Mouse (Mus musculus) MEL (cell line): ENCODE data around the gene Gabrb3.

Experiments used
- CTCF ChIP-seq, 3 experiments: IDR thresholded peaks in 2 of 3; conservative IDR thresholded peaks in 1 of 3; 2 replicates each; pipeline ENCODE4 v1.5.1; 2011 to 2012; ENCODE audit warnings: low read length in 3 of 3, low read depth in 2 of 3, mild to moderate bottlenecking in 2 of 3, improper control_type of control experiment in 1 of 3, inconsistent platforms in 1 of 3, mixed read lengths in 1 of 3, moderate library complexity in 1 of 3; ENCODE audit not compliant: control insufficient read depth in 1 of 3, insufficient read depth in 1 of 3, poor library complexity in 1 of 3, severe bottlenecking in 1 of 3
- E2F4 ChIP-seq: IDR thresholded peaks from 2 replicates; pipeline ENCODE4 v1.6.1; 2011; ENCODE audit warnings: low read depth, low read length, improper control_type of control experiment, borderline replicate concordance
- ELF1 ChIP-seq: IDR thresholded peaks from 2 replicates; pipeline ENCODE4 v1.6.1; 2014; ENCODE audit warnings: low read depth, mild to moderate bottlenecking, inconsistent platforms, low read length, improper control_type of control experiment, moderate library complexity
- EP300 ChIP-seq, 2 experiments: IDR thresholded peaks; 2 replicates each; pipeline ENCODE4 v1.6.1; 2011; ENCODE audit warnings: improper control_type of control experiment in 2 of 2, low read length in 2 of 2, low read depth in 1 of 2, mild to moderate bottlenecking in 1 of 2
- KAT2A ChIP-seq: conservative IDR thresholded peaks from 2 replicates; pipeline ENCODE4 v1.6.1; 2012; ENCODE audit warnings: low read depth, low read length, improper control_type of control experiment, inconsistent platforms
- MXI1 ChIP-seq: IDR thresholded peaks from 2 replicates; pipeline ENCODE4 v1.6.1; 2011; ENCODE audit warnings: mild to moderate bottlenecking, low read depth, low read length, improper control_type of control experiment
- NRF1 ChIP-seq: IDR thresholded peaks from 2 replicates; pipeline ENCODE4 v1.6.1; 2014; ENCODE audit warnings: low read depth, mild to moderate bottlenecking, inconsistent platforms, low read length, improper control_type of control experiment, moderate library complexity; ENCODE audit not compliant: poor library complexity, insufficient read depth, severe bottlenecking
- POLR2A ChIP-seq, 2 experiments: IDR thresholded peaks; 2 replicates each; pipeline ENCODE4 v1.6.1; 2011 to 2012; ENCODE audit warnings: low read length in 2 of 2, mild to moderate bottlenecking in 2 of 2, control low read depth in 1 of 2, improper control_type of control experiment in 1 of 2, low read depth in 1 of 2, moderate library complexity in 1 of 2; ENCODE audit not compliant: control insufficient read depth in 1 of 2, insufficient read depth in 1 of 2, poor library complexity in 1 of 2
- POLR2AphosphoS5 ChIP-seq: IDR thresholded peaks from 2 replicates; pipeline ENCODE4 v1.6.1; 2012; ENCODE audit warnings: low read depth, borderline replicate concordance, mild to moderate bottlenecking, inconsistent platforms, low read length, moderate library complexity, mixed read lengths
- TAL1 ChIP-seq: IDR thresholded peaks from 2 replicates; pipeline ENCODE4 v1.6.1; 2012; ENCODE audit warnings: mild to moderate bottlenecking, inconsistent platforms, low read length, moderate library complexity, mixed read lengths
- ZC3H11A ChIP-seq: IDR thresholded peaks from 2 replicates; pipeline ENCODE4 v1.6.1; 2012; ENCODE audit warnings: low read depth, mild to moderate bottlenecking, inconsistent platforms, low read length, improper control_type of control experiment
- ZNF384 ChIP-seq: IDR thresholded peaks from 2 replicates; pipeline ENCODE4 v1.6.1; 2012; ENCODE audit warnings: low read depth, mild to moderate bottlenecking, inconsistent platforms, low read length, improper control_type of control experiment

- TF ChIP-seq E2F4: no peak
- no peak for TF ChIP-seq ELF1
- TF ChIP-seq TAL1: no peak
- TF ChIP-seq CTCF (IDR thresholded peaks at IDR 0.05 in 2 of 3, conservative IDR thresholded peaks at IDR 0.05 in 1 of 3; ENCODE audit: control insufficient read depth in 1 of 3, insufficient read depth in 1 of 3, low read depth in 2 of 3, low read length in 3 of 3, poor library complexity in 1 of 3, severe bottlenecking in 1 of 3): no peak
- no peak for TF ChIP-seq NRF1
- TF ChIP-seq MXI1: no peak
- no peak for TF ChIP-seq POLR2A (IDR thresholded peaks at IDR 0.05; ENCODE audit: control insufficient read depth in 1 of 2, insufficient read depth in 1 of 2, low read depth in 1 of 2, low read length in 2 of 2, poor library complexity in 1 of 2)
- TF ChIP-seq EP300 (IDR thresholded peaks at IDR 0.05; ENCODE audit: low read depth in 1 of 2, low read length in 2 of 2): no peak
- no peak for TF ChIP-seq KAT2A
- TF ChIP-seq ZNF384: no peak
- TF ChIP-seq ZC3H11A: no peak
- TF ChIP-seq POLR2AphosphoS5: no peak
Measured at GRCm38 (mm10) chr7:57491795-57492194, 72.3 kb downstream of the Gabrb3 start.
